Mouse (Mus musculus) thymus, postnatal 10 days (tissue): Measurements from ENCODE around the gene Trak1.

Source experiments
- DNase-seq, 2 experiments: peaks; one replicate each; pipeline ENCODE4 v3.0.0; 2021; ENCODE audit warnings: low spot score in 2 of 2

The Trak1 gene

DNA sequence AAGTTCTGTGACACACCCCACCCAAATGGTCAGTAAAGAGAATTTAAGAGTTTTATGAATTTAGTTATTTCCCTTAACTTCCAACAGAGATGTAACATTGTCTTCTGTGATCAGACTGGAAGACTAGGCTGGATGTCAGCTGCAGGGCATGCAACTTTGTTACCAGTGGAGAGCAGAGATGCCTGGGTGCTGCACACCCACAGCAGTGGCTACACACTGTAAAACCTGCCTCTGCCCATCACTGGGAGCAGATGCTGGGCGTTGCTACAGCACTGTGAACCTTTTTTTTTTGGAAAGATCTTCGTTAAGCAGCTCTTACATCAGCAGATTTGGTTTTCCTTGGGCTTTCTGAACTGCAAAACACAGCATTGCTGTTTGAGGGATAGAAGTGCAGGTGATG lies 97.6 kb downstream of the Trak1 start:
- DNase-seq, result no peak

- DNase-seq, result no peak
These were observed 98.5 kb downstream of the Trak1 start for GRCm38 (mm10) chr9:121395812-121396211.

- DNase-seq, result no peak
These were observed 100.9 kb downstream of the Trak1 start for GRCm38 (mm10) chr9:121398100-121398760.

DNA sequence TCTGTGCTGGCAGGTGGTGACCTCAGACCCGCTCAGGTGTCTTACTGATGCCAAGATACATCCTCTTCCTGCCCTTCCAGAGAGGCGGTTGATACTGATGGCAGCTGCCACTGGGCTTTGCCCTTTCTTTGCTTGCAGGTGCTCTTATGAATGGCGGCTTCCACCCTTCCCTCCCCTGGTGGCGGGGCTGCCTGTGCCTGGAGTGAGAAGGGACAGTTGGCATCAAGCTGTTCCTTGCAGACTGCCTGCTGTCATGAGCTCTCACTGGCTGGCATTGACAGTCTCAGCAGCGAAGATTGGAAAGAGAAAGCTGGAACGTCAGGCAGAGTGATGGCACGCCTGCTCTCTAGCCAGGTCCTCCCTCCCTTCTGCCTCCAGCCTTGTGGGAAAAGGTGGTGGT lies 101.5 kb downstream of the Trak1 start:
- DNase-seq, result peak; percentile 47 to 58

GRCm38 (mm10) chr9:121400608-121401007 lies 103.3 kb downstream of the Trak1 start:
- DNase-seq, result no peak

GRCm38 (mm10) chr9:121403157-121403671 lies 105.9 kb downstream of the Trak1 start:
- DNase-seq, result no peak

DNA sequence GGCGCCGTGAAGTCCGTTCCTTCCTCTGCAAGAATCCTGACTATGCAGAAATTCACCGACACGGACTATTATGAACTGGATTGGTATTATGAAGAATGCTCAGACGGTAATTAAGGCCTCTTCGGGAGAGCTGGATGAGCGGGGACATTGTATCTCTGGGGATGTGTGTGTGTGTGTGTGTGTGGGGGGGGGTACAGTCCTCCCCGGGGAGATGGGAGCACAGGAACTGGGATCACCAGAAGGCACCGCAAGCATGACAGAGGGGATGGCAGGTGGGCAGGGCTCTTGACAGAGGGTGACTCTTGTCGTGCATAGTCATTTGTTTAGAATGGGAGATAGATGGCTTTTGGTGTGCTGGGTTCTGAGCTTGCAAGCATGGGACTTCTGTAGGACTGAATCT lies 106.4 kb downstream of the Trak1 start:
- DNase-seq, result no peak

- no peak for DNase-seq
These were observed 107.9 kb downstream of the Trak1 start for GRCm38 (mm10) chr9:121405088-121405681.

GRCm38 (mm10) chr9:121405792-121406191 lies 108.5 kb downstream of the Trak1 start:
- no peak for DNase-seq

DNA sequence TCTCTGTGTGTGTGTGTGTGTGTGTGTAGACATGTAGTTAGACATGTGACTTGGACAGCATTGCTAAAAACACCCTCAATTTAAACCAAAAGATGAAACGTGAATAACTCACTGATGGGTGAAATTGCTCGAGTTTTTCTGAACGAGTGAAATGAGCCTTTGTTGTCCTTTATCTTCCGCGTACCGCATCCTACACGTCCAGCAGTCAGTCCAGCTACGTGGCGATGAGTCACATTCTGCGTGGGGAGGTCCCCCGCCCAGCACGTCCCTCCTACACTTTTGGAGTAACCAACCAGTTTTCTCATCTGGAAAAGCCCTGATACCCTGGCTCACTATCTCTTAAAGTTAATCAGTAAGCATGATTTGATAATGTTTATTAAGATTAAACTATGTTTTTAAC lies 116.9 kb downstream of the Trak1 start:
- no peak for DNase-seq

- DNase-seq, result no peak
These were observed 118.4 kb downstream of the Trak1 start for GRCm38 (mm10) chr9:121415626-121416241.

- DNase-seq, result no peak
These were observed 119.2 kb downstream of the Trak1 start for GRCm38 (mm10) chr9:121416460-121416859.

GRCm38 (mm10) chr9:121416872-121417637 lies 119.8 kb downstream of the Trak1 start:
- no peak for DNase-seq

DNA sequence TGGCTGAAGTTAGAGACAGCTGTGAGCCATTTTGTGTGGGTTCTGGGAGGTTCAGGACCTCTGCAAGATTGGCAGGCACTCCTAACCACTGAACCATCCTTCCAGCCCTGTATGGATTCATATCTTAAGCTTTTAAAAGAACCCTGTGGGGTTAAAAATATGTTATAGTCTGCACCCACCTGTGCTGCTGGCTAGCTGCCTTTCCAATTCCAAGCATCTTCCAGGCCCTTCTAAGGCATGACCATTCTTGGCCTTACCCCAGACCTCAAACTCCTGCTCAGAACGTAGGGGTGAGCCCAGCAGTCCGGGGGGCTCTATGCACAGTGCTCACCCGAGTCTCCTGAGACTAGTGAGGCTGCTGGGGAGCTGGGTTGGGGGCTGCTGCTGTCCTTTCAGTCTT lies 121.7 kb downstream of the Trak1 start:
- DNase-seq, result no peak

GRCm38 (mm10) chr9:121419573-121419972 lies 122.3 kb downstream of the Trak1 start:
- DNase-seq, result no peak

GRCm38 (mm10) chr9:121420817-121421216 lies 123.5 kb downstream of the Trak1 start:
- DNase-seq, result no peak

GRCm38 (mm10) chr9:121422402-121422801 lies 125.1 kb downstream of the Trak1 start:
- DNase-seq, result no peak

DNA sequence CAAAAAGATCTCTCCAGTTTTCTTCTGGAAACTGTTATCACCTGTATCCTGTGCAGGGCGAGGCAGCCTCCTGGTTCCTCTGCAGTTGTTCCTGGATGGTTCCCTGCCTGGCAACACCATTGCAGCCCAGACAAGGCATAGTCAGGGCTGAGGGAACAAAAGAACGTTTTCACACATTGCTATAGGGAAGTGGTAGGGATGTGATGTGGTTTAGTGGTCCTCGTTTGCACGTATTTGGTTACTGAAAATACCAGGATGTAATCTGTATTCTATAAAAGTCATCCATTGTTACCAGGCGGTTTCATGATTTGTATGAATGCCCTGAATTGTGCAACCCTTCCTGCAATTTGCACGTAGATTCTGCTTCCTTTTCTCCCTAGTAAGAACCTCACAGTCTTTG lies 126.3 kb downstream of the Trak1 start:
- DNase-seq, result no peak

DNA sequence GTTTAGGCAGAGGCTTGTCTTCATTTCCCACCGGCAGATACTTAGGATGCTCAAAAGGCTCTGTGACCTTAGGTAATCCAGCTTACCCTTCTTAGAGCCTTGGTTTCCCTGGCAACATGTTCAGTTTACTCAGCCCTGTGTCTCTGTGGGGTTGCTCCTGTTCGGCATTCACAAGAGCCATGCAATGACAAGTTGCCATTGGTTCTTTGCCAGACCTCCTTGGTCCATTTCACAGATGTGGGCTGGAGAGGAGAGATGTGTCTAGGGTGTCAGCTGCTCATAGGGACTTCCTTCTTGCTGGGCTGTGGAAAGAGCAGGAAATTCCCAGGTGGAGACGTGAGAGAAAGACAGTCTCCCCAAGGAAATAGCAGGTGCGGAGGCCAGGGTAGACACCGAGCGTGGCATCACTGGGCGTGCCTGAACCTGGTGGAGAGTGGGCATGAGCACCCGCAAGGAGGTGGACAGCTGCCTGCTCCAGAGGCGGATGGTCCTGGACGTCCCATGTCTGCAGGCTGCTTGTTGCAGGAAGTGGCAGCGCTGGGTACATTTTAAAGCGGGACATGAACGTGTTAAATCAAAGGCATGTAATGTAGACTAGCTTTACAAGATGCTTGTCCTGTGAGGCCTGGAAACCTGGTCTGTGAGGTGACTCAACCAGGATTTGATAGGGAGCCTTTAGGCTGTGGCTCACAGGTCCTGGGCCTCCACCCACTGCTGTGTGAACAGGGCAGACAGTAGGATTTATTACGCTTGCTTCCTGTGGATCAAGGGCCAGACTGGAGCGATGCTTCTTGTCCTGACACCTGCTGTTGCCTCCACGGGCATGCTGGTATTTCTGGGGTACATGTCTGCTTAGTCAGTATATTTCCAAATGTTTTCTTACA lies 127.2 kb downstream of the Trak1 start:
- no peak for DNase-seq

- no peak for DNase-seq
These were observed 129.1 kb downstream of the Trak1 start for GRCm38 (mm10) chr9:121426451-121426850.

DNA sequence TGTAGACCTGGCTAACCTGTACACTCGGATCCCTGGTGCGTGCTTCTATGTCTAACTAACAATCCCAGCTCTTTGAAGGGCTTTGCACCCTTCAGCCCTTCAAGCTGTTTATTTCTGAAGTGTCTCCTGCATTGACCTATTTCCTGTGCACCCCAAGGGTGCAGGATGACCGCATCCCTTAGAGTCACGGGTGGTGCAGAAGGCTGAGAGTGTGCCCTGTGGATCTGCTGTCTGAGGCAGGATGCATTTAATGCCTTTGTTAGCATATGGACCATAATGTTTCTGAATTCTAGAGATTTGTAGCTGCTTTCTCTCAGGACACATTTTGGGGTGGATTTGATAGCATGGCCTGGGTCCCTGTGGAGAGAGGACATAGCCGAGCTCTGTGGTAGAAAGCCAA lies 129.6 kb downstream of the Trak1 start:
- DNase-seq, result no peak
